Mouse (Mus musculus) G1E (cell line): Measurements from ENCODE around the gene Rpn2.

Source experiments
- CTCF ChIP-seq: IDR thresholded peaks from 2 replicates; pipeline ENCODE4 v1.5.1; 2012; ENCODE audit warnings: low read depth, low read length, inconsistent platforms, mixed read lengths
- GATA1 ChIP-seq: IDR thresholded peaks from 2 replicates; pipeline ENCODE4 v1.6.1; 2012; ENCODE audit warnings: borderline replicate concordance, low read length, inconsistent platforms, mixed read lengths
- GATA2 ChIP-seq: IDR thresholded peaks from 2 replicates; pipeline ENCODE4 v1.6.1; 2012; ENCODE audit warnings: low read depth, low read length, inconsistent platforms, borderline replicate concordance
- POLR2AphosphoS5 ChIP-seq: IDR thresholded peaks from 2 replicates; pipeline ENCODE4 v1.6.1; 2012; ENCODE audit warnings: low read depth, low read length, inconsistent platforms; ENCODE audit not compliant: insufficient replicate concordance
- TAL1 ChIP-seq: conservative IDR thresholded peaks from 2 replicates; pipeline ENCODE4 v1.6.1; 2012; ENCODE audit warnings: low read depth, low read length, inconsistent platforms, mixed read lengths

- TF ChIP-seq CTCF = no peak
- no peak for TF ChIP-seq GATA1
- no peak for TF ChIP-seq POLR2AphosphoS5
- no peak for TF ChIP-seq GATA2
- no peak for TF ChIP-seq TAL1
Observed at GRCm38 (mm10) chr2:157296105-157296689, 17.4 kb downstream of the Rpn2 start.
